ENCODE assay signal across 34 mouse cellular contexts in the genomic region with DNA sequence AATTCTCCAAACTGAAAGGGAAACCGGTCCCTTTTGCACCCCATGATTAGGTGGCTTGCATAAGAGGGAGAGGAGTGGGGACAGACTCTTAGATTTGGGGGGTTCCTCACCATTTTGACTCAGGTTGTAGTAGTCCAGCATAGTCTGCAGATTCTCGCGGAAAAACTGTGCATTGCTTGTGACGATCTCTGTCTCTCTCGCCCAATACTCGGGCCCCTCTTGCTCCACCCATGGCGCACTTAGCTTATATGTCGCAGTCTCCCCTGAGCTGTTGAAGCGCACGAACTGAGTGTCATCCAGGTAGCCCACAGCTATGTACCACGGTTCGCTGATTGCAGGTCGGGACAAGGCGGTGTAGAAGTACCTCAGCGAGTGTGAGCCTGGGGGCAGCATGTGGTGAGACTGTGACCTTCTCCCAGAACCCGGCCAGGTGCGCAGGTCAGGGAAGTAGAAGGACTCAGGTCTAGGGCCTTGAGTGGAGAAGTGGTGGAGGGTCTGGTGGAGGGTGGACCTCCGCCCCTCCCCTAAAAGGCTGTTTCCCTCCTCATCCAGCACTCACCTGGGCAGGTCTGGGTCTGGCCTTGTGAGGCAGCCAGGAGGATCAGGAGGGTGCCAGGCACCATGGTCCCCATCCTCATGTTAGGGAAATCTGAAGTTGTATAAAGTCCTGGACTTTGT. TPM values are rescaled to one million over a fixed set of nuclear protein-coding genes. Genes with fewer than 3 reads are reported as not detected.
DNase-seq lines count a peak whose midpoint lies in the region; ATAC-seq and TF ChIP-seq lines count a peak whose summit lies in the region.
"Had no signal": no experiment of that assay in that cellular context is flagged by ENCODE, and none has a peak within 500 bp of the region (broad histone marks: within the 10 kb centered on the region; RNA-seq: fewer than 3 reads in every experiment).

No protein-coding gene starts in this region.

- TF ChIP-seq CTCF in thymus, adult 2 months (IDR thresholded peaks at IDR 0.05; ENCODE audit: borderline replicate concordance, control insufficient read depth, extremely low read depth, insufficient read depth, low read length, poor library complexity), result no peak
- no peak for TF ChIP-seq CTCF in small intestine, adult 2 months (IDR thresholded peaks at IDR 0.05; ENCODE audit: extremely low read depth, insufficient read length, insufficient replicate concordance, low read depth, low read length)

- 0 out of 2 replicates have a peak, but pooled peaks have one; percentile 24 for ATAC-seq in embryonic facial prominence, embryonic 15.5 days (ENCODE audit: insufficient number of reproducible peaks, low FRiP score, low TSS enrichment, low read depth)
- ATAC-seq: activated CD4-positive, CD25-positive, alpha-beta regulatory T cell, adult 4 months; forebrain, embryonic 16.5 days; Patski had no signal

- WGBS in embryonic facial prominence, embryonic 15.5 days, result 28% methylated on average over 18 of the region's 18 CpGs
- 38% methylated on average over 18 of the region's 18 CpGs for WGBS in embryonic facial prominence, embryonic 10.5 days
- 66% methylated on average over 18 of the region's 18 CpGs for WGBS in thymus, adult 2 months
- 13% methylated on average over 18 of the region's 18 CpGs for WGBS in small intestine, adult 2 months

- no peak overlapping the region for H3K27ac ChIP-seq in embryonic facial prominence, embryonic 15.5 days (replicated peaks)
- H3K27ac ChIP-seq in embryonic facial prominence, embryonic 10.5 days (replicated peaks), result no peak overlapping the region
- H3K27ac ChIP-seq in thymus, adult 2 months (ENCODE audit: control insufficient read depth, insufficient read depth, low read length), result no peak overlapping the region
- peak overlapping the region; percentile 99 for H3K27ac ChIP-seq in small intestine, adult 2 months (ENCODE audit: insufficient read depth, low read depth, low read length)
- H3K27ac ChIP-seq: forebrain, embryonic 10.5 days; heart, embryonic 13.5 days; layer of hippocampus, adult 2 months had no signal

- no peaks in the 10 kb centered on the region for H3K36me3 ChIP-seq in embryonic facial prominence, embryonic 15.5 days
- H3K36me3 ChIP-seq in embryonic facial prominence, embryonic 10.5 days (replicated peaks), result no peaks in the 10 kb centered on the region
- H3K36me3 ChIP-seq in thymus, adult 2 months (ENCODE audit: control insufficient read depth, insufficient read depth, low read length), result no peaks in the 10 kb centered on the region
- H3K36me3 ChIP-seq in small intestine, adult 2 months (ENCODE audit: control insufficient read depth, insufficient read depth, low read length), result peaks cover 18% of the 10 kb centered on the region
- H3K36me3 ChIP-seq: forebrain, embryonic 10.5 days; heart, embryonic 13.5 days had no signal

- no peaks in the 10 kb centered on the region for H3K4me1 ChIP-seq in embryonic facial prominence, embryonic 15.5 days
- H3K4me1 ChIP-seq in embryonic facial prominence, embryonic 10.5 days, result no peaks in the 10 kb centered on the region
- peaks cover 25% of the 10 kb centered on the region for H3K4me1 ChIP-seq in thymus, adult 2 months (replicated peaks; ENCODE audit: control insufficient read depth, insufficient read depth, low read length)
- peaks cover 6% of the 10 kb centered on the region; the same call in 1 of the 2 replicates for H3K4me1 ChIP-seq in small intestine, adult 2 months (ENCODE audit: control insufficient read depth, insufficient read depth, insufficient read length, low read length)
- H3K4me1 ChIP-seq: forebrain, embryonic 10.5 days; heart, embryonic 13.5 days had no signal

- H3K4me3 ChIP-seq in embryonic facial prominence, embryonic 15.5 days (replicated peaks), result no peak overlapping the region
- no peak overlapping the region for H3K4me3 ChIP-seq in embryonic facial prominence, embryonic 10.5 days
- no peak overlapping the region for H3K4me3 ChIP-seq in thymus, adult 2 months (ENCODE audit: control insufficient read depth, insufficient read depth, low read length)
- H3K4me3 ChIP-seq in small intestine, adult 2 months (ENCODE audit: low read depth, low read length), result peak overlapping the region; percentile 85
- H3K4me3 ChIP-seq: forebrain, embryonic 10.5 days; heart, embryonic 13.5 days; layer of hippocampus, adult 2 months had no signal

- H3K27me3 ChIP-seq in embryonic facial prominence, embryonic 15.5 days, result peaks cover 55% of the 10 kb centered on the region
- peaks cover 90% of the 10 kb centered on the region for H3K27me3 ChIP-seq in embryonic facial prominence, embryonic 10.5 days (replicated peaks; ENCODE audit: low read depth, poor library complexity, severe bottlenecking)
- H3K27me3 ChIP-seq in thymus, adult 2 months (ENCODE audit: control insufficient read depth, insufficient read depth, low read length), result no peaks in the 10 kb centered on the region
- no peaks in the 10 kb centered on the region for H3K27me3 ChIP-seq in small intestine, adult 2 months (ENCODE audit: control insufficient read depth, insufficient read depth, low read length)

- no peak overlapping the region for H3K4me2 ChIP-seq in embryonic facial prominence, embryonic 15.5 days (replicated peaks)
- H3K4me2 ChIP-seq: heart, embryonic 13.5 days had no signal

- no peak for TF ChIP-seq POLR2A in thymus, adult 2 months (IDR thresholded peaks at IDR 0.05; ENCODE audit: control insufficient read depth, extremely low read depth, insufficient read depth, low read length, poor library complexity)
- TF ChIP-seq POLR2A in small intestine, adult 2 months (IDR thresholded peaks at IDR 0.05; ENCODE audit: low read depth, low read length), result peak; percentile 20; the same call in 1 of the 2 replicates

- no peak for DNase-seq in embryonic facial prominence, embryonic 10.5 days (ENCODE audit: low spot score)
- DNase-seq in thymus, adult 2 months, result peak; percentile 22
- DNase-seq in thymus, postnatal 0 days (ENCODE audit: low spot score), result no peak
- no peak for DNase-seq in layer of hippocampus, adult 8-10 months (ENCODE audit: low spot score in 2 of 2)
- DNase-seq in MN1 (ENCODE audit: low spot score), result no peak
- DNase-seq in lung, postnatal 36 days, result no peak
- DNase-seq: adrenal gland, postnatal 10 days; cerebellum, adult 8-10 months; cerebellum, postnatal 36 days; gastrocnemius, postnatal 10 days; heart, postnatal 14 days; kidney, adult 8-10 months; kidney, postnatal 25 days; layer of hippocampus, postnatal 36 days; lung, postnatal 14 days; midbrain, embryonic 14.5 days; retina, postnatal 1 day; right cerebral cortex, postnatal 4 days had no signal

- no peaks in the 10 kb centered on the region for H3K9me3 ChIP-seq in embryonic facial prominence, embryonic 15.5 days (replicated peaks)
- H3K9me3 ChIP-seq in embryonic facial prominence, embryonic 10.5 days, result no peaks in the 10 kb centered on the region
- H3K9me3 ChIP-seq: forebrain, embryonic 10.5 days; heart, embryonic 13.5 days had no signal

- H3K9ac ChIP-seq in embryonic facial prominence, embryonic 15.5 days, result no peak overlapping the region
- H3K9ac ChIP-seq: heart, embryonic 13.5 days had no signal

RNA-seq across cellular contexts. Expression of a gene that starts 0.5 kb away (rescaled TPM):
- polyA plus RNA-seq in embryonic facial prominence, embryonic 15.5 days (2015; fragmentation: Nextera tagmentation; extraction: Ambion mirVana), result not detected in 2 replicates
- polyA plus RNA-seq in embryonic facial prominence, embryonic 10.5 days (2016; fragmentation: Nextera tagmentation; extraction: Ambion mirVana), result not detected in 2 replicates
- polyA plus RNA-seq in thymus, adult 2 months (2012; rRNA removed), result 1.7 and 2.5 TPM in 2 replicates
- polyA plus RNA-seq in thymus, postnatal 0 days (2015; fragmentation: Nextera tagmentation; extraction: Ambion mirVana), result 1.9 and 2.7 TPM in 2 replicates
- 68.4 and 126 TPM in 2 replicates for polyA plus RNA-seq in small intestine, adult 2 months (2012; rRNA removed)
- total RNA-seq in layer of hippocampus, adult 8-10 months (2022), result not detected
- total RNA-seq: adrenal gland, postnatal 10 days; gastrocnemius, postnatal 10 days; granulocyte monocyte progenitor cell, adult 5-6 weeks; layer of hippocampus, adult 2 months; layer of hippocampus, postnatal 36 days; left cerebral cortex, postnatal 10 days; liver, adult 2 months; megakaryocyte-erythroid progenitor cell, adult 5-6 weeks had no signal
- polyA plus RNA-seq: forebrain, embryonic 10.5 days; forebrain, embryonic 16.5 days; hindbrain, embryonic 11.5 days; limb, embryonic 11.5 days; liver, adult 2 months; midbrain, embryonic 14.5 days; neural tube, embryonic 11.5 days; Patski had no signal

RNA-seq across cellular contexts. Expression of a gene that starts 21.3 kb away (rescaled TPM):
- polyA plus RNA-seq in embryonic facial prominence, embryonic 15.5 days (2015; fragmentation: Nextera tagmentation; extraction: Ambion mirVana), result 0.33 TPM in 1 of 2 replicates, not detected in the other
- 0.11 TPM in 1 of 2 replicates, not detected in the other for polyA plus RNA-seq in embryonic facial prominence, embryonic 10.5 days (2016; fragmentation: Nextera tagmentation; extraction: Ambion mirVana)
- polyA plus RNA-seq in thymus, adult 2 months (2012; rRNA removed), result 20.1 and 20.8 TPM in 2 replicates
- 13.7 and 15.3 TPM in 2 replicates for polyA plus RNA-seq in thymus, postnatal 0 days (2015; fragmentation: Nextera tagmentation; extraction: Ambion mirVana)
- 118 and 149 TPM in 2 replicates for polyA plus RNA-seq in small intestine, adult 2 months (2012; rRNA removed)
- total RNA-seq in layer of hippocampus, adult 8-10 months (2022), result not detected
- total RNA-seq: gastrocnemius, postnatal 10 days; granulocyte monocyte progenitor cell, adult 5-6 weeks; heart, postnatal 14 days; layer of hippocampus, adult 2 months; layer of hippocampus, postnatal 36 days; left cerebral cortex, postnatal 10 days; liver, adult 2 months; megakaryocyte-erythroid progenitor cell, adult 5-6 weeks had no signal
- polyA plus RNA-seq: forebrain, embryonic 10.5 days; forebrain, embryonic 16.5 days; hindbrain, embryonic 11.5 days; limb, embryonic 11.5 days; liver, adult 2 months; liver, embryonic 16.5 days; midbrain, embryonic 14.5 days; neural tube, embryonic 11.5 days; Patski had no signal

Comparison
In these comparisons a context has a peak if more than half of its experiments do, and no peak if none do; other contexts are left out.
1. RNA of a gene that starts 0.5 kb away (polyA plus RNA-seq): 68.4 to 126 TPM in small intestine, adult 2 months; 1.9 to 2.7 TPM in thymus, postnatal 0 days, 1.7 to 2.5 TPM in thymus, adult 2 months, not detected in embryonic facial prominence, embryonic 15.5 days and not detected in embryonic facial prominence, embryonic 10.5 days; every median in the first group is over 10 times any median in the second.
2. RNA of a gene that starts 21.3 kb away (polyA plus RNA-seq): 118 to 149 TPM in small intestine, adult 2 months, 20.1 to 20.8 TPM in thymus, adult 2 months and 13.7 to 15.3 TPM in thymus, postnatal 0 days; 0.33 TPM in embryonic facial prominence, embryonic 15.5 days and 0.11 TPM in embryonic facial prominence, embryonic 10.5 days; every median in the first group is over 10 times any median in the second.